Mouse (Mus musculus) Patski (cell line): ENCODE results near the gene Apc2. TPM values are rescaled to one million over a fixed set of nuclear protein-coding genes. Genes with fewer than 3 reads are reported as not detected.

Experiments
- ATAC-seq: fragments of 100-300 bp; one replicate; pipeline ENCODE4 v1.8.0; 2021
- CTCF ChIA-PET: fragments of 350-600 bp; sonication (Branson Sonifier 250); formaldehyde crosslinking; loops from one replicate; lab custom pipeline; 2022; ENCODE audit warnings: inconsistent platforms; lab: Charles Lee
- POLR2A ChIA-PET: fragments of 350-600 bp; sonication (Branson Sonifier 250); formaldehyde crosslinking; loops from one replicate; lab custom pipeline; 2022; ENCODE audit warnings: antibody characterized with exemption, inconsistent platforms; lab: Charles Lee
- DNase-seq: peaks from one replicate; pipeline ENCODE4 v3.0.0-alpha.2; 2011; ENCODE audit warnings: low read depth, low spot score
- H3K27me3 ChIP-seq: fragments of 371-371 bp; one replicate; pipeline ENCODE4 v1.5.1; 2021
- CTCF ChIP-seq: fragments of 100-300 bp; IDR thresholded peaks from one replicate; pipeline ENCODE4 v1.5.1; 2021
- in situ Hi-C: fragments of 300-500 bp; cut with MboI; formaldehyde crosslinking; loops from 3 replicates; pipeline ENCODE4 v1.11.1; 2018; ENCODE audit warnings: low pct_unique_long_range_greater_than_20kb, mixed read lengths
- polyA plus RNA-seq: library from polyadenylated mRNA; unstranded; gene quantifications from one replicate; pipeline ENCODE4 v1.2.3, GENCODE M21; 2021

The Apc2 gene
- polyA plus RNA-seq, 1 experiment from 2014 or later, result 0.14 TPM

DNA sequence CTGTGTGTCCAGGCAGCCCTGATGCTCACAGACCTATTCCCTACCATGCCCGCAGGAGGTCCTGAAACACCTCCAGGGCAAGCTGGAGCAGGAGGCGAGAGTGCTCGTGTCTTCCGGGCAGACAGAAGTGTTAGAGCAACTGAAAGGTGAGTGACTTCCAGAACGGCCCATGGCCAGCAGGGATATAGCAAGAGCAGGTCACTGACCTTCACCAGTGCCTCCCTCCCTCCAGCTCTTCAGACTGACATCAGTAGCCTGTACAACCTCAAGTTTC is 6.2 kb downstream of the Apc2 start:
- no peaks in the 10 kb centered on the region for H3K27me3 ChIP-seq

DNA sequence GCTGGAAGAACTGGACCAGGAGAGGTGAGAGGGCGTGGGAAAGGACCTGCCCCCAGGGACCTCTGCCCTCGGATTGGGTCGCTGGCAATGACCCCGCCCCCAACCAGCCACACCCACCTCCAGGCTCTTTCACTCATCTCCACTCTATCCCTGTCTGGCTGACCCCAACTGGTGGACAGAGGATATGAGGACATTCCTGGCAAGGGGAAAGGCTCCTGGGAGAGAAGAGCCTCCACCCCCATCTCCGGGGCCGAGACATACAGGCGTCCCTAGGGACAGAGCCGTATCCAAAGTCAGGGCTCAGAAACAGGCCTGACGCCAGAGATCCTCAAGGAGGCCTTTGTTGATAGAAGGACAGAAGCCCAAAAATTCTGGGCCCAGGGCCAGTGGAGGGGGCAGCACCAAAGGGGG is 6.7 kb downstream of the Apc2 start:
- no peak for DNase-seq
- no peak for TF ChIP-seq CTCF
- POLR2A ChIA-PET, result no interaction called here
- CTCF ChIA-PET, result no interaction called here
- H3K27me3 ChIP-seq, result no peaks in the 10 kb centered on the region
- no peak for ATAC-seq
- in situ Hi-C loops, result no loop called here

More for the DNA sequence above, 6.2 kb downstream of the Apc2 start:
- TF ChIP-seq CTCF, result no peak
- POLR2A ChIA-PET, result no interaction called here
- in situ Hi-C loops, result no loop called here
- ATAC-seq (no peak), DNase-seq (no peak)
- CTCF ChIA-PET, result no interaction called here

DNA sequence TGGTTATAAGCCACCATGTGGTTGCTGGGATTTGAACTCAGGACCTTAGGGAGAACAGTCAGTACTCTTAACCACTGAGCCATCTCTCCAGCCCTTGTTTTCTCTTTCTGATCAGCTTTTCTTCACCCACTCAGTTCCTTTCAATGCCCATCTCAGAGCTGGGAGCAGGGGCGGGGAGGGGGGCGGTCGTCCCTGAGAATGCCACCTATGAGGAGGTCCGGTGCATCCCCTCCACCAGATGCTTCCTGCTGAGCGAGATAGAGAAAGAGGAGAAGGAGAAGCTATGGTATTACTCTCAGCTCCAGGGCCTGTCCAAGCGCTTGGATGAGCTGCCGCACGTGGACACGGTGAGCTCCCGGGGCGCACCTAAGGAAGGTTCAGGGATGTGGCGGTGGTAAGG is 8.7 kb downstream of the Apc2 start:
- ChIA-PET CTCF (no interaction called here), POLR2A (interaction anchor here (0.6 kb wide), 1 partner anchor 8 kb away, joined by 3 read pairs; no protein-coding TSS in a partner anchor)

DNA sequence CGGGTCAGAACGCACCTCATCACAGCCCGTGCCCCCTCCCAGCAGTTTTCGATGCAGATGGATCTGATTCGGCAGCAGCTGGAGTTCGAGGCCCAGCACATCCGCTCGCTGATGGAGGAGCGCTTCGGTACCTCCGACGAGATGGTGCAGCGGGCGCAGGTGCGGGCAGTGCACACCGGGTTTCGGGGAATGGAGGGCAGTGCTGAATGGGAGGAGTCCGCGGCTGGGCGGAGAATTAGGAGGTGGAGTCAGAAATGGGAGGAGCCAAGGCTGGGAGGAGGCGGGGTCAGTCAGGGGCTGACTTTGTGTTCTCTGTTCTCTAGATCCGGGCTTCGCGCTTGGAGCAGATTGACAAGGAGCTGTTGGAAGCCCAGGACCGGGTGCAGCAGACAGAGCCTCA is 9.1 kb downstream of the Apc2 start:
- ChIA-PET POLR2A (no interaction called here), CTCF (no interaction called here)
- TF ChIP-seq CTCF, result no peak
- in situ Hi-C loops, result no loop called here
- ATAC-seq (no peak), DNase-seq (no peak)
- no peaks in the 10 kb centered on the region for H3K27me3 ChIP-seq

More for the DNA sequence above, 8.7 kb downstream of the Apc2 start:
- no peak for DNase-seq
- ATAC-seq, result no peak
- no peak for TF ChIP-seq CTCF
- in situ Hi-C loops, result no loop called here
- no peaks in the 10 kb centered on the region for H3K27me3 ChIP-seq

DNA sequence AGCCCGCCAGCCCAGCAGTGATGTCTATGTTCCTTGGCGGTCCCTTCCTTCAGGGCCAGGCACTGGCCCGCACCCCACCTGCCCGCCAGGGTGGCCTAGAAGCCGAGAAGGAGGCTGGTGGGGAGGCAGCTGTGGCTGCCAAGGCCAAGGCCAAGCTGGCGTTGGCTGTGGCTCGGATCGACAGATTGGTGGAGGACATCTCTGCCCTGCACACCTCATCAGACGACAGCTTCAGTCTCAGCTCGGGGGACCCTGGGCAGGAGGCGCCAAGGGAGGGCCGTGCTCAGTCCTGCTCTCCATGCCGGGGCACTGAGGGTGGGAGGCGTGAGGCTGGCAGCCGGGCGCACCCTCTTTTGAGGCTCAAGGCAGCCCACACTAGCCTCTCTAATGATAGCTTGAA is 15.8 kb downstream of the Apc2 start:
- in situ Hi-C loops, result no loop called here
- ATAC-seq (no peak), DNase-seq (no peak)
- CTCF ChIA-PET, result no interaction called here
- POLR2A ChIA-PET, result interaction anchor here (0.6 kb wide), 1 partner anchor 195 kb away, joined by 6 read pairs; no protein-coding TSS in a partner anchor
- no peak for TF ChIP-seq CTCF
- H3K27me3 ChIP-seq, result no peaks in the 10 kb centered on the region

DNA sequence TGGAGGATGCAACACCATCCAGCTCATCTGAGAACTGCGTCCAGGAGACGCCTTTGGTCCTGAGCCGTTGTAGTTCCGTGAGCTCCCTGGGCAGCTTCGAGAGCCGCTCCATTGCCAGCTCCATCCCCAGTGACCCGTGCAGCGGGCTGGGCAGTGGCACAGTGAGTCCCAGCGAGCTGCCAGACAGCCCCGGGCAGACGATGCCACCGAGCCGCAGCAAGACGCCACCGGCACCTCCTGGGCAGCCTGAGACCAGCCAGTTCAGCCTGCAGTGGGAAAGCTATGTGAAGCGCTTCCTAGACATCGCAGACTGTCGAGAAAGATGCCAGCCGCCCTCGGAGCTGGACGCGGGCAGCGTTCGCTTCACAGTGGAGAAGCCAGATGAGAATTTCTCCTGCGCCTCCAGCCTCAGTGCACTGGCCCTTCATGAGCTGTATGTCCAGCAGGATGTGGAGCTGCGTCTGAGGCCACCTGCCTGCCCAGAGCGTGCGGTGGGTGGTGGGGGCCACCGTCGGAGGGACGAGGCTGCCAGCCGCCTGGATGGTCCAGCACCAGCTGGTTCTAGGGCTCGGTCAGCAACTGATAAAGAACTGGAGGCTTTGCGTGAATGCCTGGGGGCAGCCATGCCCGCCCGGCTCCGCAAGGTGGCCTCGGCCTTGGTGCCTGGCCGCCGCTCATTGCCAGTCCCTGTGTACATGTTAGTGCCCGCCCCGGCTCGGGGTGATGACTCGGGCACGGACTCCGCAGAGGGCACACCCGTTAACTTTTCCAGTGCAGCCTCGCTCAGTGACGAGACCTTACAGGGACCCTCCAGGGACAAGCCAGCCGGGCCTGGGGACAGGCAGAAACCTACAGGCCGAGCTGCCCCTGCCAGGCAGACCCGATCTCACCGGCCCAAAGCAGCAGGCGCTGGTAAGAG is 17.1 kb downstream of the Apc2 start:
- TF ChIP-seq CTCF, result no peak
- no peak for DNase-seq
- ATAC-seq, result no peak
- in situ Hi-C loops, result no loop called here
- H3K27me3 ChIP-seq, result no peaks in the 10 kb centered on the region
- ChIA-PET POLR2A (interaction anchor here (0.6 to 1.1 kb wide), 2 partner anchors 9 to 12 kb away, joined by 3 read pairs; no protein-coding TSS in a partner anchor), CTCF (interaction anchor here (1.3 kb wide), 1 partner anchor 29 kb away, joined by 3 read pairs; no protein-coding TSS in a partner anchor)

DNA sequence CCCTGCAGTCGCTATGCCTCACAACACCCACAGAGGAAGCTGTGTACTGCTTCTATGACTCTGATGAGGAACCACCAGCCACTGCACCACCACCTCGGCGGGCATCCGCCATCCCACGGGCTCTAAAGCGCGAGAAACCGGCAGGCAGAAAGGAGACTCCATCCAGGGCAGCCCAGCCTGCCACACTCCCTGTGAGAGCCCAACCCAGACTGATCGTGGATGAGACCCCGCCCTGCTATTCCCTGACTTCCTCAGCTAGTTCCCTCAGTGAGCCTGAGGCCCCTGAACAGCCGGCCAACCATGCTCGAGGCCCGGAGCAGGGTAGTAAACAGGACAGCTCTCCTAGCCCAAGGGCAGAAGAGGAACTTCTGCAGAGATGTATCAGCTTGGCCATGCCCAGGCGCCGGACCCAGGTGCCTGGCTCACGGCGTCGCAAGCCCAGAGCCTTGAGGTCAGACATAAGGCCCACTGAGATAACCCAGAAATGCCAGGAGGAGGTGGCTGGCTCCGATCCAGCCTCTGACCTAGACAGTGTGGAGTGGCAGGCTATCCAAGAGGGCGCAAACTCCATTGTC is 17.9 kb downstream of the Apc2 start:
- TF ChIP-seq CTCF, result no peak
- no peaks in the 10 kb centered on the region for H3K27me3 ChIP-seq
- ATAC-seq (no peak), DNase-seq (no peak)
- ChIA-PET POLR2A (interaction anchor here (1.1 kb wide), 1 partner anchor 10 kb away, joined by 3 read pairs; no protein-coding TSS in a partner anchor), CTCF (no interaction called here)
- in situ Hi-C loops, result no loop called here

DNA sequence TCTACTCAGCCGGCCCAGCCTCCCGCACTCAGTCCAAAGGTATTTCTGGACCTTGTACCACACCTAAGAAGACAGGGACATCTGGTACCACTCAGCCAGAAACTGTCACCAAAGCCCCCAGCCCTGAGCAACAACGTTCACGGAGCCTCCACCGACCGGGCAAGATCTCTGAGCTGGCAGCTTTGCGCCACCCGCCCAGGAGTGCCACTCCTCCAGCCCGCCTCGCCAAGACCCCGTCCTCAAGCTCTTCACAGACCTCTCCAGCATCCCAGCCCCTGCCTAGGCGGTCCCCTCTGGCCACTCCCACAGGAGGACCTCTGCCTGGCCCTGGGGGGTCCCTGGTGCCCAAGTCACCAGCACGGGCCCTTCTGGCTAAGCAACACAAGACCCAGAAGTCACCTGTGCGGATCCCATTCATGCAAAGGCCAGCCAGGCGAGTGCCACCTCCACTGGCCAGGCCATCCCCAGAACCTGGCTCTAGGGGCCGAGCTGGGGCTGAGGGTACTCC is 18.8 kb downstream of the Apc2 start:
- POLR2A ChIA-PET, result no interaction called here
- no peaks in the 10 kb centered on the region for H3K27me3 ChIP-seq
- TF ChIP-seq CTCF, result no peak
- no peak for ATAC-seq
- CTCF ChIA-PET, result no interaction called here
- DNase-seq, result no peak
- in situ Hi-C loops, result no loop called here

DNA sequence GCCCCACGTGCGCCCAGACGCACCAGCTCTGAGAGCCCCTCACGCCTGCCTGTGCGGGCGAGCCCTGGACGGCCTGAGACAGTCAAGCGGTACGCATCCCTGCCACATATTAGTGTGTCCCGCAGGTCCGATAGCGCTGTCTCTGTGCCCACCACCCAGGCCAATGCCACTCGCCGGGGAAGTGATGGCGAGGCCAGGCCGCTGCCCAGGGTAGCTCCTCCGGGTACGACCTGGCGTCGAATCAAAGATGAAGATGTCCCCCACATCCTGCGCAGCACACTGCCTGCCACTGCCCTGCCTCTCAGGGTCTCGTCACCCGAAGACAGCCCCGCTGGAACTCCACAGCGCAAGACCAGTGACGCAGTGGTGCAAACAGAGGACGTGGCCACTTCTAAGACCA is 19.5 kb downstream of the Apc2 start:
- no peak for ATAC-seq
- in situ Hi-C loops, result no loop called here
- ChIA-PET CTCF (no interaction called here), POLR2A (no interaction called here)
- no peak for TF ChIP-seq CTCF
- H3K27me3 ChIP-seq, result no peaks in the 10 kb centered on the region
- no peak for DNase-seq

DNA sequence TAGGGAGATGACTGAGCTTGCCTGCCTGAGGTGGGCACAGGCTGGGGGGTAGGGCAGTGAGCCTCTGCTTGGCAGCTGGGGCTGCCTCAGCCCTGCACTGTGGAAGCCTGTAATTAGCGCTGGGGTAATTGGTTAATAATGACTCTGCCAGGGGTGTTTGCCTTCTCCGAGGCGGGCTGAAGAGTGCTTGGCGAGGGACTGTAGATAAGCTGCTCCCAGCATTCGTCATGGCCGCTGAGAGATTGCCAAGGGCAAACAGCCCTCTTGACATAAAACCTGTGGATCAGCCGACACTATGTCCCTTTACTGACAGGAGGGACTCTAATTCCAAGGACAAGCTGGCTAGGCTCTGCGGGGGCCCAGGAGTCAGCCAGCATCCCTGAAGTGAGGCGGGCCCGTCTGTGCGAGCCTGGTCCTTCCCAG is 20.6 kb downstream of the Apc2 start:
- no peak for DNase-seq

DNA sequence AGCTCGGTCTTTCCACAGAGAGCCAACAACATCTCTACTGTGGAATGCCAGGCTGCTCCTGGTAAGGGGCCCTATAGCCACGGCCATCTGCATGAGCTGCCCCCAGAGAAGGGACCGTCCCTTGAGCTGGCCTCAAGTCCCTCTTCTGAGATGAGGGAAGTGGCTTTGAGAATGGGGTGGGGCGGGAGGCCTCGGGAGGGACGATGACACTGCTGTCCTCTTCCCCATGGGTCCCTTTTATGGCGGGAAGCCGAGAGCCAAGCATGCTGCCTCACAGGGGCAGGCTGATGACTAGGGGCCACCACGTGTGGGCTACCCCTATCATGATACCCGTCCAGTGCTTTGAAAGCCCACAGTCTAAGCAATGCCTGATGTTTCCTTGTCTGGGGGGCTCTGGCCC is 21.2 kb downstream of the Apc2 start:
- no peak for TF ChIP-seq CTCF
- CTCF ChIA-PET, result interaction anchor here (0.9 kb wide), 1 partner anchor 20 kb away, joined by 3 read pairs; no protein-coding TSS in a partner anchor
- POLR2A ChIA-PET, result no interaction called here
- in situ Hi-C loops, result no loop called here
- H3K27me3 ChIP-seq, result no peaks in the 10 kb centered on the region
- no peak for ATAC-seq
- no peak for DNase-seq

More for the DNA sequence above, 20.6 kb downstream of the Apc2 start:
- no peak for ATAC-seq
- POLR2A ChIA-PET, result no interaction called here
- no peak for TF ChIP-seq CTCF
- H3K27me3 ChIP-seq, result no peaks in the 10 kb centered on the region
- CTCF ChIA-PET, result interaction anchor here (0.9 kb wide), 1 partner anchor 19 kb away, joined by 3 read pairs; no protein-coding TSS in a partner anchor
- in situ Hi-C loops, result no loop called here
